In the genomic region with DNA sequence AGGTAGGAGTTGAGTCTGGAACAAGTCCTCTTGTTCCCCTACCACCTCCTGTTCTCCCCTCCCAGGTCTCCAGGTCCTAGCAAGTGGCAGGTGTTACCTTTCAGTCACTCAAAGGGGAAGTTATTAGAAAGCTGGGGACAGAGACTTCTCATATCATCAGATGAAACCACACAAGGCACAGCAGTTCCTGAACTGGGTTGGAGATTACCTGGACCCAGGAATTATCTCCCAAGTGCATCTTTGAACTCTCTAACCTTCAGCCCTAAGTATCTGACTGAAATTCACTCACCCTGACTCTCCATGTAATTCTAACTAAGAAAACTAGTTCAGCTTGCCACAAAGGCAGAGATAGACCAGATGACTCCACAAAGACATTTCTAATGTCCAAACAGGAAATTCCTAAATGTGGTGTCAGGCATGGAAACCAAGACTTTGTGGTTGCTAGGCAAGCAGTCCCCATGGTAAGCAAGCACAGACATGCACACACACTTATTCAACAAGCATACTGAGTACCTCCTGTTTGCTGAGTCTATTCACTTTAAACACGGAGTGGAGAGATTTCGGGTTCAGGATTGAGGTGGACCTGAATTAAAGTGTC, we compare ENCODE assay signal across 16 mouse cellular contexts. TPM values are rescaled to one million over a fixed set of nuclear protein-coding genes. Genes with fewer than 3 reads are reported as not detected.
DNase-seq lines count a peak whose midpoint lies in the region; ATAC-seq lines count a peak whose summit lies in the region.
"Had no signal": no experiment of that assay in that cellular context is flagged by ENCODE, and none has a peak within 500 bp of the region (broad histone marks: within the 10 kb centered on the region; RNA-seq: fewer than 3 reads in every experiment).

No protein-coding gene starts in this region.

- H3K36me3 ChIP-seq in heart, embryonic 12.5 days, result no peaks in the 10 kb centered on the region
- no peaks in the 10 kb centered on the region for H3K36me3 ChIP-seq in embryonic facial prominence, embryonic 10.5 days (replicated peaks)
- H3K36me3 ChIP-seq: forebrain, embryonic 10.5 days; heart, embryonic 15.5 days had no signal

- DNase-seq in heart, postnatal 10 days, result peak; percentile 23 to 40
- peak; percentile 75 for DNase-seq in 3134 (ENCODE audit: extremely low read depth, insufficient read length, low spot score)
- peak; percentile 8 for DNase-seq in embryonic facial prominence, embryonic 10.5 days (ENCODE audit: low spot score)
- peak; percentile 63 for DNase-seq in lung, postnatal 10 days
- DNase-seq in thymus, postnatal 10 days (ENCODE audit: low spot score in 2 of 2), result no peak
- no peak for DNase-seq in frontal cortex, postnatal 25 days (ENCODE audit: low spot score in 2 of 2)
- no peak for DNase-seq in layer of hippocampus, postnatal 25 days (ENCODE audit: extremely low spot score in 1 of 2, low spot score in 1 of 2)
- DNase-seq: adrenal gland, adult 8-10 months; thymus, adult 18-20 months had no signal

- no peaks in the 10 kb centered on the region for H3K9me3 ChIP-seq in heart, embryonic 12.5 days (replicated peaks)
- H3K9me3 ChIP-seq in embryonic facial prominence, embryonic 10.5 days, result no peaks in the 10 kb centered on the region
- H3K9me3 ChIP-seq: forebrain, embryonic 10.5 days; heart, embryonic 15.5 days had no signal

- no peak overlapping the region for H3K27ac ChIP-seq in heart, embryonic 12.5 days (ENCODE audit: poor library complexity, severe bottlenecking)
- H3K27ac ChIP-seq in embryonic facial prominence, embryonic 10.5 days (replicated peaks), result no peak overlapping the region
- H3K27ac ChIP-seq: forebrain, embryonic 10.5 days; heart, embryonic 15.5 days had no signal

- no peak for ATAC-seq in heart, embryonic 12.5 days (ENCODE audit: insufficient number of reproducible peaks, low FRiP score)

- no peak overlapping the region for H3K9ac ChIP-seq in heart, embryonic 12.5 days
- H3K9ac ChIP-seq: heart, embryonic 15.5 days had no signal

- no peak overlapping the region for H3K4me2 ChIP-seq in heart, embryonic 12.5 days
- H3K4me2 ChIP-seq: heart, embryonic 15.5 days had no signal

- intact Hi-C loops in heart, postnatal 10 days (cut with DNase I), result no loop called here

- peaks cover 16% of the 10 kb centered on the region for H3K4me1 ChIP-seq in heart, embryonic 12.5 days (replicated peaks)
- H3K4me1 ChIP-seq in embryonic facial prominence, embryonic 10.5 days, result peaks cover 38% of the 10 kb centered on the region
- H3K4me1 ChIP-seq: heart, embryonic 15.5 days had no signal

- H3K27me3 ChIP-seq in heart, embryonic 12.5 days (replicated peaks), result 0 out of 2 replicates have a peak, but pooled peaks cover 2% of the 10 kb centered on the region
- no peaks in the 10 kb centered on the region for H3K27me3 ChIP-seq in embryonic facial prominence, embryonic 10.5 days (replicated peaks; ENCODE audit: low read depth, poor library complexity, severe bottlenecking)
- H3K27me3 ChIP-seq: heart, embryonic 15.5 days had no signal

- no peak overlapping the region for H3K4me3 ChIP-seq in heart, embryonic 12.5 days
- no peak overlapping the region for H3K4me3 ChIP-seq in embryonic facial prominence, embryonic 10.5 days
- H3K4me3 ChIP-seq: forebrain, embryonic 10.5 days; heart, embryonic 15.5 days had no signal

- whole genome bisulfite sequencing in heart, embryonic 12.5 days, result 78% methylated on average over 2 of the region's 2 CpGs
- 81% methylated on average over 2 of the region's 2 CpGs for WGBS in embryonic facial prominence, embryonic 10.5 days

RNA-seq across cellular contexts. Expression of gene BC017158, which starts 22.3 kb away (rescaled TPM):
- 10 to 100 TPM; 10.3 to 10.8 TPM for total RNA-seq in heart, postnatal 10 days (2021)
- 20.0 and 22.5 TPM in 2 replicates for polyA plus RNA-seq in heart, embryonic 12.5 days (2016; fragmentation: Nextera tagmentation; extraction: Ambion mirVana)
- 24.6 and 27.3 TPM in 2 replicates for polyA plus RNA-seq in embryonic facial prominence, embryonic 10.5 days (2016; fragmentation: Nextera tagmentation; extraction: Ambion mirVana)
- total RNA-seq in layer of hippocampus, postnatal 25 days (2021), result 10 to 100 TPM; 24.1 to 24.6 TPM

RNA-seq across cellular contexts. Expression of gene Slc5a2, which starts 54.9 kb away (rescaled TPM):
- total RNA-seq in heart, postnatal 10 days (2021), result not detected
- 0.11 and 0.23 TPM in 2 replicates for polyA plus RNA-seq in heart, embryonic 12.5 days (2016; fragmentation: Nextera tagmentation; extraction: Ambion mirVana)
- 0.10 and 0.28 TPM in 2 replicates for polyA plus RNA-seq in embryonic facial prominence, embryonic 10.5 days (2016; fragmentation: Nextera tagmentation; extraction: Ambion mirVana)
- total RNA-seq in layer of hippocampus, postnatal 25 days (2021), result not detected
- total RNA-seq: adrenal gland, adult 8-10 months; gastrocnemius, adult 8-10 months; left cerebral cortex, postnatal 25 days had no signal
- polyA plus RNA-seq: C2C12; forebrain, embryonic 10.5 days; heart, embryonic 15.5 days; large intestine, adult 2 months had no signal

Comparison
In these comparisons a context has a peak if more than half of its experiments do, and no peak if none do; other contexts are left out.
1. DNase-seq: peak in heart, postnatal 10 days (2 of 2), 3134 (single experiment), embryonic facial prominence, embryonic 10.5 days (single experiment) and lung, postnatal 10 days (single experiment); none in thymus, postnatal 10 days (0 of 2), frontal cortex, postnatal 25 days (0 of 2) and layer of hippocampus, postnatal 25 days (0 of 2).